Mouse (Mus musculus) lung, adult 2 months (tissue): Measurements from ENCODE around the gene Sfrp4.

Experiments
- CTCF ChIP-seq: fragments of 200-500 bp; IDR thresholded peaks from 2 replicates; pipeline ENCODE4 v1.5.1; 2011; ENCODE audit warnings: mild to moderate bottlenecking, low read length, control low read depth; ENCODE audit not compliant: insufficient read depth
- POLR2A ChIP-seq: fragments of 200-500 bp; IDR thresholded peaks from 2 replicates; pipeline ENCODE4 v1.6.1; 2011; ENCODE audit warnings: low read depth, mild to moderate bottlenecking, control low read depth, low read length, borderline replicate concordance; ENCODE audit errors: extremely low read depth

DNA sequence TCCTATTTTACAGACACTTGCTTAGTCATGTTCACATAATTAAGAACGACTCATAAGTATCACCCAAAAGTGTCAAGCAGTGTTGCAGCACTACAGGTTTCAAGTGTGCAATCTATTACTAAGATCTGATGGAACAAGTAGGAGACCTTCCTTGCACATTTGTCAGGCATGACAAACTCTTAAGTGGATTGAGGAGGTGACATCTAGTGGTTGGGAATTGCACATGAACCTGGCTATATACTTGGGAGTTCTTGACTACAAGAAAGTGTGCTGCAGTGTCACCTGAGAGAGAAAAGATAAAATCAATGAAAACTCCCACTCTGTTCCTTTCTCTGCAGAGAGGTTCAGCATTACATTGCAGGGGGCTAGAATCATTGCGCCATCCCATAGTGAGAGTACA, 21.3 kb downstream of the Sfrp4 start:
- TF ChIP-seq CTCF = no peak
- TF ChIP-seq POLR2A = no peak
